Mouse (Mus musculus): ENCODE measurements around the gene Sh3d21. TPM values are rescaled to one million over a fixed set of nuclear protein-coding genes. Genes with fewer than 3 reads are reported as not detected.

Sh3d21 gene
- polyA plus RNA-seq, 1 experiment from 2014 or later, result 2.3 TPM

Other genes with a start within 250 kb of the Sh3d21 start
- 0.70 and 1.1 TPM in 2 replicates for gene Csf3r, start 138.9 kb downstream of the Sh3d21 start, polyA plus RNA-seq (2016; fragmentation: Nextera tagmentation; extraction: Ambion mirVana)
- gene Mrps15, start 116.6 kb downstream of the Sh3d21 start, polyA plus RNA-seq (2016; fragmentation: Nextera tagmentation; extraction: Ambion mirVana), result 139 and 147 TPM in 2 replicates
- 27.7 and 30.9 TPM in 2 replicates for gene Oscp1, start 104.9 kb downstream of the Sh3d21 start, polyA plus RNA-seq (2016; fragmentation: Nextera tagmentation; extraction: Ambion mirVana)
- 46.8 and 49.1 TPM in 2 replicates for gene Lsm10, start 66.9 kb downstream of the Sh3d21 start, polyA plus RNA-seq (2016; fragmentation: Nextera tagmentation; extraction: Ambion mirVana)
- gene Stk40, start 59.5 kb downstream of the Sh3d21 start, polyA plus RNA-seq (2016; fragmentation: Nextera tagmentation; extraction: Ambion mirVana), result 46.9 and 47.2 TPM in 2 replicates
- gene Eva1b, start 15.7 kb downstream of the Sh3d21 start, polyA plus RNA-seq (2016; fragmentation: Nextera tagmentation; extraction: Ambion mirVana), result 29.8 and 35.3 TPM in 2 replicates
- 230 and 252 TPM in 2 replicates for gene Thrap3, start 39.3 kb upstream of the Sh3d21 start, polyA plus RNA-seq (2016; fragmentation: Nextera tagmentation; extraction: Ambion mirVana)
- gene Map7d1, start 92.9 kb upstream of the Sh3d21 start, polyA plus RNA-seq (2016; fragmentation: Nextera tagmentation; extraction: Ambion mirVana), result 64.8 and 99.0 TPM in 2 replicates
- gene Trappc3, start 98.8 kb upstream of the Sh3d21 start, polyA plus RNA-seq (2016; fragmentation: Nextera tagmentation; extraction: Ambion mirVana), result 95.4 and 101 TPM in 2 replicates
- 6.1 and 18.5 TPM in 2 replicates for gene Col8a2, start 123.3 kb upstream of the Sh3d21 start, polyA plus RNA-seq (2016; fragmentation: Nextera tagmentation; extraction: Ambion mirVana)
- gene Adprhl2, start 158.2 kb upstream of the Sh3d21 start, polyA plus RNA-seq (2016; fragmentation: Nextera tagmentation; extraction: Ambion mirVana), result 88.2 and 89.5 TPM in 2 replicates
- gene Tekt2, start 162.2 kb upstream of the Sh3d21 start, polyA plus RNA-seq (2016; fragmentation: Nextera tagmentation; extraction: Ambion mirVana), result 2.3 and 2.7 TPM in 2 replicates

Data from hindbrain, embryonic 10.5 days (tissue).